Comparison of ENCODE assay signal across 32 mouse cellular contexts in the genomic region with DNA sequence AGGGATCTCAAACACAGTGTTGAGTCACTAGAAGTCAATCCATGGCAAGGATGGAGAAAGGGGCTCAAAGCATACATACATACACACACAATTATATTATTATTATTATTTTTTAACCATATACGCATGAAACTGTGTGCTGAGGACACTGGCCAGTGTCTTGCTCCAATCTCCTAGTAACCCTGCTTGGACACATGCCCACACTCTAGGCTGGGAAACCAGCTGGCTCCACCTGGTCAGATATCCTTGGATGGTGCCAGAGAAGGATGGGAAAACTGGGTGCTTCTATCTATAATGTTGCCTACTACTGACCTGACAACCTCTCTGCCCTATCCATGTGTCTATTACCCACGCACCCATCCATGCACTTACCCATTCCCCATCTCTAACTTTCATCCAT. TPM values are rescaled to one million over a fixed set of nuclear protein-coding genes. Genes with fewer than 3 reads are reported as not detected.
DNase-seq lines count a peak whose midpoint lies in the region; ATAC-seq and TF ChIP-seq lines count a peak whose summit lies in the region.
"Had no signal": no experiment of that assay in that cellular context is flagged by ENCODE, and none has a peak within 500 bp of the region (broad histone marks: within the 10 kb centered on the region; RNA-seq: fewer than 3 reads in every experiment).

No protein-coding gene starts in this region.

- no peak overlapping the region for H3K27ac ChIP-seq in cerebellum, adult 2 months (ENCODE audit: insufficient read depth, low read length)
- H3K27ac ChIP-seq in forebrain, embryonic 15.5 days (replicated peaks), result peak overlapping the region; percentile 71; the same call in 1 of the 2 replicates
- no peak overlapping the region for H3K27ac ChIP-seq in forebrain, embryonic 10.5 days
- H3K27ac ChIP-seq in heart, embryonic 10.5 days, result no peak overlapping the region
- H3K27ac ChIP-seq: embryonic facial prominence, embryonic 13.5 days; hindbrain, embryonic 10.5 days; kidney, embryonic 15.5 days; layer of hippocampus, adult 2 months; left cerebral cortex, adult 2 months; limb, embryonic 12.5 days; liver, embryonic 15.5 days; midbrain, embryonic 10.5 days had no signal

- H3K36me3 ChIP-seq in forebrain, embryonic 15.5 days, result peaks cover 2% of the 10 kb centered on the region; the same call in 1 of the 2 replicates
- H3K36me3 ChIP-seq in forebrain, embryonic 10.5 days (replicated peaks), result peaks cover 97% of the 10 kb centered on the region
- H3K36me3 ChIP-seq in heart, embryonic 10.5 days, result peaks cover 53% of the 10 kb centered on the region

- H3K4me3 ChIP-seq in cerebellum, adult 2 months (replicated peaks; ENCODE audit: insufficient read depth, low read depth, low read length), result no peak overlapping the region
- H3K4me3 ChIP-seq in forebrain, embryonic 15.5 days, result no peak overlapping the region
- no peak overlapping the region for H3K4me3 ChIP-seq in forebrain, embryonic 10.5 days
- H3K4me3 ChIP-seq in heart, embryonic 10.5 days, result no peak overlapping the region
- H3K4me3 ChIP-seq: embryonic facial prominence, embryonic 13.5 days; forebrain, embryonic 12.5 days; heart, embryonic 15.5 days; hindbrain, embryonic 10.5 days; hindbrain, embryonic 15.5 days; kidney, embryonic 15.5 days; layer of hippocampus, adult 2 months; left cerebral cortex, adult 2 months; limb, embryonic 12.5 days; liver, embryonic 15.5 days; midbrain, embryonic 10.5 days; midbrain, embryonic 15.5 days; neural tube, embryonic 15.5 days had no signal

- no peak overlapping the region for H3K9ac ChIP-seq in forebrain, embryonic 15.5 days (replicated peaks)
- H3K9ac ChIP-seq: embryonic facial prominence, embryonic 13.5 days; forebrain, embryonic 12.5 days; heart, embryonic 15.5 days; hindbrain, embryonic 15.5 days; kidney, embryonic 15.5 days; limb, embryonic 12.5 days; liver, embryonic 15.5 days; midbrain, embryonic 15.5 days; neural tube, embryonic 15.5 days had no signal

- H3K9me3 ChIP-seq in forebrain, embryonic 15.5 days, result no peaks in the 10 kb centered on the region
- H3K9me3 ChIP-seq in forebrain, embryonic 10.5 days, result no peaks in the 10 kb centered on the region
- no peaks in the 10 kb centered on the region for H3K9me3 ChIP-seq in heart, embryonic 10.5 days
- H3K9me3 ChIP-seq: embryonic facial prominence, embryonic 13.5 days; forebrain, embryonic 12.5 days; heart, embryonic 15.5 days; hindbrain, embryonic 10.5 days; hindbrain, embryonic 15.5 days; kidney, embryonic 15.5 days; limb, embryonic 12.5 days; liver, embryonic 15.5 days; midbrain, embryonic 10.5 days; midbrain, embryonic 15.5 days; neural tube, embryonic 15.5 days had no signal

- H3K4me2 ChIP-seq in forebrain, embryonic 15.5 days (replicated peaks), result no peak overlapping the region
- H3K4me2 ChIP-seq: embryonic facial prominence, embryonic 13.5 days; forebrain, embryonic 12.5 days; heart, embryonic 15.5 days; hindbrain, embryonic 15.5 days; kidney, embryonic 15.5 days; limb, embryonic 12.5 days; liver, embryonic 15.5 days; midbrain, embryonic 15.5 days; neural tube, embryonic 15.5 days had no signal

- 69% methylated on average over 2 of the region's 2 CpGs for WGBS in cerebellum, adult 2 months
- 91% methylated on average over 2 of the region's 2 CpGs for WGBS in forebrain, embryonic 15.5 days
- WGBS in forebrain, embryonic 10.5 days, result 97% methylated on average over 2 of the region's 2 CpGs
- WGBS in heart, embryonic 10.5 days, result 91% methylated on average over 2 of the region's 2 CpGs

- no peaks in the 10 kb centered on the region for H3K27me3 ChIP-seq in cerebellum, adult 2 months (ENCODE audit: control insufficient read depth, insufficient read depth, low read length)
- no peaks in the 10 kb centered on the region for H3K27me3 ChIP-seq in forebrain, embryonic 15.5 days
- no peaks in the 10 kb centered on the region for H3K27me3 ChIP-seq in forebrain, embryonic 10.5 days (ENCODE audit: poor library complexity, severe bottlenecking)
- no peaks in the 10 kb centered on the region for H3K27me3 ChIP-seq in heart, embryonic 10.5 days (ENCODE audit: insufficient read depth, poor library complexity, severe bottlenecking)
- H3K27me3 ChIP-seq: CH12.LX; embryonic facial prominence, embryonic 13.5 days; forebrain, embryonic 12.5 days; heart, embryonic 15.5 days; hindbrain, embryonic 15.5 days; kidney, embryonic 15.5 days; limb, embryonic 12.5 days; liver, embryonic 15.5 days; midbrain, embryonic 15.5 days; neural tube, embryonic 15.5 days had no signal

- TF ChIP-seq POLR2A in cerebellum, adult 2 months (IDR thresholded peaks at IDR 0.05; ENCODE audit: borderline replicate concordance, insufficient read depth, low read length), result no peak

- no peak for ATAC-seq in cerebellum, adult (ENCODE audit: insufficient number of reproducible peaks, low FRiP score, low TSS enrichment)
- ATAC-seq in forebrain, embryonic 15.5 days (replicated peaks), result no peak
- ATAC-seq: activated CD4-positive, CD25-positive, alpha-beta regulatory T cell, adult 4 months; inflammation-experienced regulatory T-cells, adult 6 months; midbrain, embryonic 15.5 days had no signal

- H3K4me1 ChIP-seq in cerebellum, adult 2 months (ENCODE audit: control insufficient read depth, insufficient read depth, low read length), result peaks cover 46% of the 10 kb centered on the region
- peaks cover 26% of the 10 kb centered on the region for H3K4me1 ChIP-seq in forebrain, embryonic 15.5 days
- H3K4me1 ChIP-seq in forebrain, embryonic 10.5 days, result no peaks in the 10 kb centered on the region
- peaks cover 13% of the 10 kb centered on the region; the same call in 1 of the 2 replicates for H3K4me1 ChIP-seq in heart, embryonic 10.5 days
- H3K4me1 ChIP-seq: embryonic facial prominence, embryonic 13.5 days; forebrain, embryonic 12.5 days; hindbrain, embryonic 10.5 days; kidney, embryonic 15.5 days; liver, embryonic 15.5 days; midbrain, embryonic 10.5 days had no signal

- intact Hi-C loops in heart, postnatal 14 days (cut with DNase I), result no loop called here

- TF ChIP-seq CTCF in cerebellum, adult 2 months (IDR thresholded peaks at IDR 0.05; ENCODE audit: borderline replicate concordance, insufficient read depth, low read depth, low read length), result no peak

- peak; percentile 35 to 44 for DNase-seq in cerebellum, adult 2 months
- no peak for DNase-seq in forebrain, embryonic 10.5 days (ENCODE audit: extremely low spot score, low spot score)
- peak; percentile 24 to 50 for DNase-seq in heart, postnatal 14 days
- no peak for DNase-seq in heart, embryonic 10.5 days (ENCODE audit: low spot score)
- peak; percentile 36 for DNase-seq in lung, postnatal 36 days
- DNase-seq in lung, adult 18-20 months, result no peak
- DNase-seq: adrenal gland, adult 2 months; adrenal gland, postnatal 36 days; gastrocnemius, postnatal 14 days; kidney, adult 11 months; kidney, postnatal 36 days; retina, postnatal 1 day; right cerebral cortex, postnatal 14 days; thymus, postnatal 14 days had no signal

RNA-seq across cellular contexts. Expression of a gene that starts 45.2 kb away (rescaled TPM):
- 8.1 and 8.3 TPM in 2 replicates for polyA plus RNA-seq in cerebellum, adult 2 months (2012; rRNA removed)
- polyA plus RNA-seq in forebrain, embryonic 15.5 days (2015; fragmentation: Nextera tagmentation; extraction: Ambion mirVana), result 29.0 and 30.0 TPM in 2 replicates
- 12.5 and 13.1 TPM in 2 replicates for polyA plus RNA-seq in forebrain, embryonic 10.5 days (2016; fragmentation: Nextera tagmentation; extraction: Ambion mirVana)
- total RNA-seq in heart, postnatal 14 days (2021), result 1 to 10 TPM; 1.6 TPM
- polyA plus RNA-seq in heart, embryonic 10.5 days (2016; fragmentation: Nextera tagmentation; extraction: Ambion mirVana), result 1.7 and 4.9 TPM in 2 replicates

Comparison
In these comparisons a context has a peak if more than half of its experiments do, and no peak if none do; other contexts are left out.
1. DNase-seq: peak in cerebellum, adult 2 months (2 of 2), heart, postnatal 14 days (2 of 2) and lung, postnatal 36 days (single experiment); none in forebrain, embryonic 10.5 days (single experiment), heart, embryonic 10.5 days (single experiment) and lung, adult 18-20 months (0 of 2).